Mouse (Mus musculus): ENCODE data around the gene Pth2.

DNA sequence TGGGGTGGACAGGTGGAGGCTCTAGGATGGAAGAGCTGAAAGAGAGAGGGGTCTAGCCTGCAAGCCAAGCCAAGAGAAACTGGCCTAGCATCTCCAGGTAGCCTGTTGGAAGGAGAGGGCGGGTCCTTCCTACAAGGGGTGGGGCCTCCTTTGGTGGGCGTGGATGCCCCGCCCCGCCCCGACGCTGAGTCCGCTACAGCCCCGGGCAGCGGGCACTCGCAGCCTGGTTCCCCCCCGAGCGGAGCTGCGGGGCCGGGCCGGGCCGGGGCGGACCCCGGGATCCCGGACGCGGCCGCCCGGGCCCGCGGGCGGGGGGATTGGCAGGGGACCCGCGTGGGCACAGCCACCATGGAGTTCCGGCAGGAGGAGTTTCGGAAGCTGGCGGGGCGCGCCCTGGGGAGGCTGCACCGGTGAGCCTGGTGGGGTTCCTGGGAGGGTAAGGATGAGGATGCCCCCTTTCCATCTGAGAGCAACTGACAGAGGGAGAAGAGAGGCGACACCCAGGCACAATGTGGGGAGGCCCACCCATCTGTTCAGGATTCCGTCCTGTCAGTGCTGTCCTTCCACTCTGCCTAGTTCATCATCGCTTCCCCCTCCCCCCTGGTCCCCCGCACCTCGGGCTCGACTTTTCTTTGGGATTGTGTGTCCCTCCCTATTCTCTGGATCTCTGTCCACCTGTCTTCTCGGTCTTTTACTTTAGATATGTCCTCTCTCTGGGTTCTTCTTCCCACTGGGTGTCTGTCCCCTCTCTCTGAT lies 16.9 kb upstream of the Pth2 start, which contains the start of gene Slc17a7:
- no peak for TF ChIP-seq CTCF (IDR thresholded peaks at IDR 0.05; ENCODE audit: borderline replicate concordance, insufficient read depth, low read depth, low read length)
- peak; percentile 65 for TF ChIP-seq POLR2A (IDR thresholded peaks at IDR 0.05; ENCODE audit: borderline replicate concordance, insufficient read depth, low read length)
